Mouse (Mus musculus) large intestine, adult 2 months (tissue): Measurements from ENCODE around the gene Abhd12. TPM values are rescaled to one million over a fixed set of nuclear protein-coding genes. Genes with fewer than 3 reads are reported as not detected.
"Not testable (repeated sequence)": the region's sequence is repeated elsewhere in the genome, so short reads cannot be mapped to it uniquely, and the experiment has no call there.

ENCODE experiments used
- DNase-seq: peaks from one replicate; pipeline ENCODE4 v3.0.0-alpha.2; 2012; ENCODE audit warnings: low read depth, low spot score
- WGBS: fragments of 180-500 bp; shearing (Covaris S2); methylation state at CpG from one replicate; pipeline ENCODE4 v1.1.7; 2018; 5-methylcytosine and 5-hydroxymethylcytosine counted together
- polyA plus RNA-seq: library from polyadenylated mRNA; depleted of rRNA; stranded (reverse); fragments of >200 nt; gene quantifications from 2 replicates; pipeline ENCODE4 v1.2.3, GENCODE M21; 2012

Abhd12 gene
- polyA plus RNA-seq, 1 experiment, result 83.1 TPM

DNA sequence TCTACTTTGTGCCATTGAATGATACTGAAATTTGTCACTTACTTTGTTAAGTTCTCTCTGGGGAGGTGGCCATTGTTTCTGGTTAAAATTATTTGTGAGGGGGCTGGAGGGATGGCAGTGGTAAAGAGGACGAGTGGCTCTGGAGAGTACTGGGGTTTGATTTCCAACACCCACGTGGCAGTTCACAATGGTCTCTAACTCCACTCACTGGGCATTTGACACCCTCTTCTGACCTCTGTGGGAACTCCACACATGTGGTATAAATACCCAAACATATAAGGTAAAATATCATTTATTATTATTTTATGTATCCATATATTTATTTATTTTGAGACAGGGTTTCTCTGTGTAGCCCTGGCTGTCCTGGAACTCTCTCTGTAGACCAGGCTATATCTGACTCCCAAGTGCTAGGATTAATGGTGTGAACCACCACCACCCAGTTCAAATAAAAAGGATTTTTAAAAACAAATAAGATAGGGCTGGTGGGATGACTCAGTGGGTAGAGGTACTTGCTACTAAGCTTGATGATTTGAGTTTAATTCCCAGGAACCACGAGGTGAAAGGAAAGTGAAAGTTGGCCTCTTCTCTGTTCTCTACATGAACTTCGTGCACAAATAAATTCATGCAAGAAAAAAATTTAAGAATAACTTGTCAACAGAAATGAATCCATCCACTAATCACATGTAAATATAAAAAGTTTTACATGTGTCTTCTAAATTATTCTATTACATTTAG, 10.4 kb upstream of the Abhd12 start:
- 55% methylated on average over 4 of the region's 4 CpGs for WGBS
- DNase-seq, result no peak

DNA sequence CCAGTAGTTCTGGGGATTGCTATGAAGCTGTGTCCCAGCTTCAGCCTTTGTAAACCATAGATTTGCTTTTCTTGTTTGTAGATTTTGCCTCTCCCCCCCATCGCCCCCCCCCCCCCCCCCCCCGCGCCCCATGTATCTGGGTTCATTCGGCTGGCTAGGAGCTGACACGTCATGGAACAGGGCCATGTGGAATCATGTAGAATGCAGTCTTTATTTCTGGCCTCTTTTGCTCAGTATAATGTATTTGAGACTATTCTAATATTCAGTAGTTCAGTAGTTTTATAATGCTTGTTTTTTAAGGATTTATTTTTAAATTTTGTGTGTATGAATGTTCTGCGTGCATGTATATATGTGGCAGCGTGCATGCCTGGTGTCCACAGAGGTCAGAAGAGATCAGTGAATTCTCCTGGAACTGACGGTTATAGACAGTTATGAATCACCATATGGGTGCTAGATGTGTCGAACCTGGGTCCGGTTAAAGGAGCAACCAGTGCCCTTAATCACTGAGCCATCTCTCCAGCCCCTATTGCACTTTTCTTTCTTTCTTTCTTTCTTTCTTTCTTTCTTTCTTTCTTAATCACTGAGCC, 5.8 kb upstream of the Abhd12 start:
- 29% methylated on average over 10 of the region's 10 CpGs for WGBS
- DNase-seq, result no peak

DNA sequence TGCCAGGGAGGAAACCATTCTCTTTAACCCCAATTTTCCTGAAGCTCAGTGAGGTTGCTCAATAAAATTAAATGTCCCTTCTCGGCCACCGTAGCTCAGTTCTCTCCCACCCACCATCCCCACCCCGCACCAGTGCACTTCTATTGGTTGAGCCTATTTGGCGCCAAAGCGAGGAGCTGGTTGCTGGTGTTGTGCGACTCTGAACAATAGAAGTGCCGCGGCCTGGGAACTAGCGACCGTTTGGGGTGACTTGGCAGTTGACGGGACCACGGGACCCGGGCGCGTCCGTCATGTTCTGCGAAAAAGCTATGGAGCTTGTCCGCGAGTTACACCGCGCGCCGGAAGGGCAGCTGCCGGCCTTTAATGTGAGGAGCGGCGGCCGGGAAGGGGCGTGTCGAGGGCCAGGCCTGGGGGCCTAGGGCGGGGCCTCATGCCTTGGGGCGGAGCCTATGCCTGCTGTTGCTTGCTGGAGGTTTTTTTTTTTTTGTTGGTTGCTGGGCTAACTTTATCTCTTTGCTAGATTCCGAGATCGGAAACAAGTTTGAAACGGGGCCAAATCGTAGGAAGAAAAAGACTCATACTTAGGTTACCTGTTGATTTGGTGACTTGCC, 5.0 kb upstream of the Abhd12 start:
- DNase-seq, result peak; percentile 78
- under 1% methylated on average over 35 of the region's 35 CpGs for WGBS

DNA sequence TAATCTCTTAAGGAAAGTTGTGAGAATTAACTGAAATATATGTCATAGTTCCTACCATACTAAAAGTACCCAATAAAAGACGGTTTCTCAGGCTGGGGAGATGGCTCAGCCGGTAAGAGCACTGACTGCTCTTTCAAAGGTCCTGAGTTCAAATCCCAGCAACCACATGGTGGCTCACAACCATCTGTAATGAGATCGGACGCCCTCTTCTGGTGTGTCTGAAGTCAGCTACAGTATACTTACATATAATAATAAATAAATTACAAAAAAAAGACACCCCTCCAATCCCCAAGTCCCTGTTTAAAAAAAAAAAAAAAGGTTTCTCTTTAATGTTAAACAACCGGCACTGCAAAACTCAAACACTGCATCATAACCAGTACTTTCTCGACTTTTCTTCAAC, 4.3 kb upstream of the Abhd12 start:
- 41% methylated on average over 6 of the region's 6 CpGs for WGBS
- not testable (repeated sequence) for DNase-seq

DNA sequence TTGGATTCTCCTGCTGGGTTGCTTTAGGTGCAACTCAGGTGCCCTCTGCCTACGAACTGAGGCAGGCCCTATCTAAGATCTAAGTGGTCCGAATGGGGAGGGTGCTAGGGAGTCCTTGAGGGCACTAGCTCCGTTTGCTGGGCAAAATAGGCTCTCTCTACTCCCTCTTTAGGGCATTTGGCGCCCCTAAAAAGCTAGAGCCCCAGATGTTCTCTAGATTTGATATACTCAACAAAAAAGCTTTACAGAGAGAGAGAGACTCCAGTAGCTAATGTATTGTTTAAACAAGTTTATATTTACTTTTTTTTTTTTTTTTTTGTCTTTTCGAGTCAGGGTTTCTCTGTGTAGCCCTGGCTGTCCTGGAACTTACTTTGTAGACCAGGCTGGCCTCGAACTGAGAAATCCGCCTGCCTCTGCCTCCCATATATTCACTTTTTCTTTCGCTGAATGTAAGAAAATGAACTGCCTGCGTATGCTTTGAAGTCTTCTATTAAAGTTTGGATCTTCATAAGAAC, 452 bp upstream of the Abhd12 start, which contains the start of gene Gins1:
TSS of gene Gins1 (plus strand) at position 465 of the 515 bp plus-strand sequence.
- no peak for DNase-seq
- WGBS, result 29% methylated on average over 9 of the region's 9 CpGs

DNA sequence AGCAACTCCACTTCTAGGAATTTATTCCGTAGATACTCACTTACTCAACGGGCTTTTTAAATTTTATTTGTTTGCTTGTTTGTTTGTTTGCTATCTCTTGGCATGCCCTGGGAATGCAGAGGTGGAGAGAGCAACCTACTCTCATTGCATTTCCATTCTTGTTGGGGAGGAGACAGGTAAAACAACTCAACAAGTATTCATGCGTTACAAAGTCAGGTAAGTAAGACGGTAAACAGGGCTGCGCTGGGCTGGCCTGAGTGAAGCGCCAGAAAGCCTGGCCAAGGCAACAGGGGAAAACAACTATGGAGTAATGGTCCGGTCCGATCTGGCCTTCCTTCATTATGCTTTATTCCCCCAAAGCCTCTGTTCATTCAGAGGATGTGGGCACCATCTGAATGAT, 2.2 kb downstream of the Abhd12 start:
- no peak for DNase-seq
- WGBS, result 89% methylated on average over 8 of the region's 8 CpGs

DNA sequence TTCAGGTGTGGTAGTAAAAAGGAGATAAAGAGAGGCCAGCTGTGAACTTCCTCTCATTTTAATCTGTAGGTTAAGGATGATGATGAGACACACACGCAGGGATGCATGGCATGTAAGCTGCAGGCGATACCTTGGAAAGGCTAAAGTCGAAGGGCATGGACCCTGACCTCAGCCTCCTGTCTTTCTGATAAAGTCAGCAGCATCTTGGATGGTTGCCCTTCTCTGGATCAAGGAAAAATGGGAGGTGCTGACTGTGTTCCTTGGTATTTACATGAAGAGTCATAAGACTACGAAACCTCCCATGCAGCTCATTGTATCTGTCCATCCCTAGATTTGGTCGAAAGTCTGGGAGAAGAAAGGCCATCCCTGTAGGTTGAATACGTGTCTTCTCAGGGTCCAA, 4.2 kb downstream of the Abhd12 start:
- no peak for DNase-seq
- WGBS, result 51% methylated on average over 6 of the region's 6 CpGs

DNA sequence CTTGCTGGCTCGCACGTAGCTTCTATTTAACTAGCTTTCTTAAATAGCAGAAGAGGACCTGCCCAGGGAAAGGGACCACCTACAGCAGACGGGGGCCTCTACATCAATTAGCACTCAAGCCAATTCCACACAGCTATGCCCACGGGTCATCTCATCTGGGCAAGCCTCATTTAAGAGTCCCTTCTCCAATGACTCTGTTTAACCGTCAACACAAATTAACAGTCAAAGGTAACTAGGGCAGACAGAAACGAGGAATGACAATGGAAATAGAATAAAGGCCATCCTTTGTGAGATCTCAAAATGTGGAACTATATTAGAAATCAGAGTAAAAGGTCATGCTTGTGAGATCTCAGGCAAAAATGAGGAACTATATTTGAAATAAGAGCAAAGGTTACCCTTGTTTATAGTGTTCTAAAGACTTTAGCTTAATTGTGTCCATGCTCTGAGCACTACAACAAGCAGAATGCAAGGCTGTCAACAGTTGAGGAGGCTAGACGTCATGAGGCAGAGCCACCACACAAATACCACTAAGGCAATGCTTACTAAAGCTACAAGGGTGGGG, 8.8 kb downstream of the Abhd12 start:
- 84% methylated on average over 7 of the region's 7 CpGs for WGBS
- no peak for DNase-seq

DNA sequence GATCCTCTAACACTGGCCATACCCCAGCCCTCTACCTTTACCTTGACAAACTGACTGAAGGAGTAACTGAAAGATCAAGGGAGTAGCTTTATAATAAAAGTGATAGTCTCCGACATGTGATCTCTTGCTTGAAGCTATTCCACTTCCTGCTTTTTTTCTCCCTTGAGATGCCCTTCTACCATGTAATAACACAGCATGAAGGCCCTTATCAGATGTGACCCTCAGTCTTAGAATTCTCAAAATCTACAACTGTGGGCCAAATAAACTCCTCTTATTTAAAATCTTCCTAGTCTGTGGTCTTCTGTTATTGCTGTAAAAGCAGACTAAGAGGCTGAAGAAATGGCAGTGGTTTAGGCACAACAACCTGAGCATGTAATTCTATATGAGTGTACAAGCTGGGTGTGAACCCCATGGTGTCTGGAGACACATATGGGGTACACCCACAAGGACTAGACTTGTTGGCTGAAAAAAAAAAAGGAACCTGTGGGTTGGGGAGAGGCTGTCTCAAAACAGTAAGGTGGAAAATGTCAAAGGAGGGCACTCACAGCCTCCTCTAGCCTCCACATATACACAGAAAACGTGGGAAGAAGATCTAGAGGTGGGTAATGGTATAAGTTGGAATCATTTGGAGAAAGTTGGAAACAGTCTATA, 9.8 kb downstream of the Abhd12 start:
- no peak for DNase-seq
- 95% methylated on average over 2 of the region's 2 CpGs for WGBS

DNA sequence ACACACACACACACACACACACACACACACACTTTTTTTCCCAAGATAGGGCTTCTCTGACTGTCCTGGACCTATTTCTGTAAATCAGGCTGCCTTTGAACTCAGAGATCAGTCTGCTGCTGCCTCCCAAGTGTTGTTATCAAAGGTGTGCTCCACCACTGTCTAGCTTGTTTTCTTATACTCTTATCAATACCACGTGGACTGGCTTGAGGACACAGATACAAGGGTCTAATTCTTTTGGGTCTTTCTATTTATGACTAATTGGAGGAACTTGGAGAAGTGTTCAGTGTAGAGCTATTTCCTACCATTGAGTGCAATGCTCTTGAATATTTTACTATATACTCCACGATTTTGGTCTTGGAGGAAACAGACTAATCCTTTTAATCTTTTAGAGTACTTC, 17.2 kb downstream of the Abhd12 start:
- DNase-seq, result no peak
- 70% methylated on average over 2 of the region's 2 CpGs for WGBS

DNA sequence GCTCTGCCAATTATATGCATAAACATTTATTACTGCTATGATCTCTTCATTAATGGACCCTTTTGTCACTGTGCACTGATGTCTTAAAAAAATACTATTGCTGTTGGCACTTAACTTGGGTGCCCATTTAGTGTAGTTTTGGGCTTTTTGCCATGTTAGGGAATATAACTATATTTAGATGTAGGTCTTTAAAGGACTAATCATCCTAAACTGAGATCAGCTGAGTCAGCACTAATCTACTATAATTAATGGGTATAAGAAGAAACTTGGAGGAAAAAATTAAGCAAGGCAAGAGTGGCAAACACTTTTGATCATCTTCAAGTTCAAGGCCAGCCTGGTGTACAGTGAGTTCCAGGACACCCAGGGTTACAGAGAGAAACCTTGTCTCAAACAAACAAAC, 18.2 kb downstream of the Abhd12 start:
- no peak for DNase-seq

DNA sequence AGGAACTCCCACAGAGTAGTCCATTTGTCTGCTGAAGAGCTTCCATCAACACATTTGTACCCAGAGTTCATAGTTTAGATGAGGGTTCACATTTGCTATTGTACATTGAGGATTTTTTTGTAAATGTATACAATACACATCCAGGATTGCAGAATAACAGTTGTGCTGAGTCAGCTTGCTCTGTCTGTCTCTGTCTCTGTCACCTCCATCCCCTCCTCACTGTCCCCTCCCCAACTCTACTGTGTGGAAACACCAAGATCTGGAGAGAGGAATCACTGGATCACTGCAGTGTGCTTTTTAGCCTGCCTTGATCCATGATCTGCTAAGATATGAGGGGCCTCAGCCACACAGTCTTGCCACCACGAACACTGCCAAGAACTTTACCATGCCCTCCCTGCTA, 18.7 kb downstream of the Abhd12 start:
- WGBS, result 82% methylated on average over 1 of the region's 1 CpGs
- DNase-seq, result no peak

DNA sequence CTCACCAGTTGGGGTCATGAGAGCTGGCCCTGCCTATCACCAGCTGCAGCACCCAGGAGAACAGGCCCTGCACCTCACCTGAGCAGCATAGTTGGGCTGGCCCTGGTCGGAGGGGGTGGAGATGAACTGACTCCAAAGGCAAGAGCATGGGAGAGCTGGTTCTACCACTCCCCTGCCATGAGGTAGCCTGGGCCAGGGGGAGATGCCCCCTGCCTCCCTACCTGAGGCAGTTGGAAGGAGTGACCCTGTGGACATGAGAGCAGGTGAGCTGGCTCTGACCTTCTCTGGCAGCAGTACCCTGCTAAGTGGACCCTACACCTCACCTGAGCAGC, 19.8 kb downstream of the Abhd12 start:
- WGBS, result 94% methylated on average over 1 of the region's 1 CpGs
- no peak for DNase-seq

DNA sequence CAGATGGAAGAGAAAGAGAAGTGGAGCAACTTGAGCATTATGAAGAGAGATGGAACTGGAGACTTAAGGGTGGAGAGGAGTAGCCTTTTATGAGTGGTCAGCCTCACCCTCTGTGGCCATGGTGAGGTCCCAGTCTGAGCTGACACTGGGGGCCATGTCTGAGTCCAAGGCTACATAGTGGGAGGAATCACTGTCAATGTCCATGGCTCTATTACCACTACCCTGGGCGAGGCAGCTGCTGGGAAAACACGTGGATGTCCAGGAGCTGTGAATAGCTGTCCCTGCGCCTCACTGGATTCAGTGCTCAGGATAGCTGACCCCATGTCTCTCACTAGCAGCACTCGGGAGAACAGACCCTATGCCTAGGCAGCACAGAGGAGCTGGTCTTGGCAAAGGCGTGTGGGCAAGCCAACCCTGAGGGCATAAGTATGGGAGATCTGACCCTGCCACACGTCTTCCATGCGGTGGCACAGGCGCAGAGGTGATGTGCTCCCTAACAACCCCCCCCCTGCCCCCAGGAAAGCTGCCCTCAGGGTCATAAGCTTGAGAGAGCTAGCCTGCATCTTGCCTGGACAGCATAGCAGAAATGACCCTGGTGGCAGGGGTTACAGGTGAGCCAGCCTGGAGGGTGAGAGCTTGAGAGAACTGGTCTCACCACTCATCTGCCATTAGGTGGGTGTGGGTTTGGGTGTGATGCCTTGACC, 20.3 kb downstream of the Abhd12 start:
- no peak for DNase-seq
- WGBS, result 87% methylated on average over 8 of the region's 8 CpGs

DNA sequence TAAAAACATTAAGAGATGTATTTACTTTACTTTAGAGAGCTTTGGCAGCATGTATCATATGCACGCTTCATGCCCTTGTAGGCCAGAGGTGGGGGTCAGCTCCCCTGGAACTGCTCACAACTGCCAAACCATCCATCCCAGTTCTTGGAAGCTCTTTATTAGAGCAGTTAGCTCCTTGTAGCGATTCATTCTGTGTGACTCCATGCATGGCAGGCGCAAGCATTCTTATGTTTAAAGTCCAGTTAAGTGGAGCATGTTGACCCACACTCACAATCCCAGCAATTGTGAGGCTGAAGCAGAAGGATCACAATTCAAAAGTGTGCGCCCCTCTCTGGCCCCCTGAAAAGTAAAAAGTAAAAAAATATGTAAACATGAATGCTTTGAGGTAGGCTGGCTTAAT, 27.0 kb downstream of the Abhd12 start:
- no peak for DNase-seq
- WGBS, result 89% methylated on average over 4 of the region's 4 CpGs

DNA sequence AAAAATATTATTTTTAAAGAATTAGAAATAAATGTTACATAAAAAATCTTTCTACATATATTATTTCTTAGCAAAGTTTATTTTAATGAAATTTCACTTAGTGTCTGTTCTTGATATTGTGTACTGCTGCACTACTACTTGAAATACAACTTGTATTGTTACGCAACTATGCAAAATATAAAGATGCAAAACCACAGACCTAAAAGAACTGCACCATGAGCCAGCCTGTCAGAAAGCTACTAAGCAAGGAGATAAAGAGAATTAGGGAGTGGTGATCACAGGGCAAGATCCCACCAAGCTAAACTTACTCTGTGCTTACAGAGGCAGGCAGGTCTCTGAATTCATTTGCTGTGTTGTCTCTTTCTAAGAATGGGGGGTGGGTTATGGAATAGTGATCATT, 29.3 kb downstream of the Abhd12 start:
- no peak for DNase-seq
- WGBS, result 91% methylated on average over 1 of the region's 1 CpGs

DNA sequence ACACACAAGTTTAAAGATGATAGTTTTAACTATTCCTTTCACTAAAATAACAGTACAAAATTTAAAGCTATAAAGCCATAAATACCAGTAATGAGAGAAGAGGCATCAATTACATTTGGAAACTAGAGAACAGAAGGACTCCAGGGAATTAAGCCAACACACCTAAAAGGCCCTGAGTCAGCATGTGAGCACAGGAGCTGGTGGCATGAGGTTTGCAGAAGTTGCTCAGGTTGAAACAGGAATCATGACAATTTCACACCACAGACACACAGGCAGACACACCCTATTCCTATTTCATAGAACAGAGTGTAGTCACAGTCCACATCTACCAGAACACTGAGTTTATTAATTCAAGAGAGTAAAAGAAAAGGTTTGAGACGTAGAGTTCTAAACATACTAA, 30.0 kb downstream of the Abhd12 start:
- no peak for DNase-seq
- WGBS, result 91% methylated on average over 1 of the region's 1 CpGs

DNA sequence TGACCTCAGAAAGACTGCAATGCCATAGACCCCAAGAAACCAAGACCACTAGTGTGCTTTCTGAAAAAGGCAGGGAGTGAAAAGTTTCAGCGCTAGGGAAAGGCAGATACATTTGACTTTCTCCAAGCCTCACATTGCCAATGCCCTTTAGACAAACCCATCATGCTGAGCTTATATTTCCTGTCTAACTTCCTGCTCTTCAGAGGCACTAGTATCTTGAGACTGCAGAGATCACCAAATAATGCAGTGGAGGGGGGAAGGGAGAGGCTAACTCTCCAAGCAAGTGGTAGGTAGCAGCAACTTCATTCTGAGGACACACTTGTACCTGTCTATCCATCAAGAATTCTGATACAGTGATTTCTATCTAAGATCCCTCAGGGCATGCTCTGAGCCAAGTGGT, 35.1 kb downstream of the Abhd12 start:
- WGBS, result 90% methylated on average over 1 of the region's 1 CpGs
- no peak for DNase-seq

DNA sequence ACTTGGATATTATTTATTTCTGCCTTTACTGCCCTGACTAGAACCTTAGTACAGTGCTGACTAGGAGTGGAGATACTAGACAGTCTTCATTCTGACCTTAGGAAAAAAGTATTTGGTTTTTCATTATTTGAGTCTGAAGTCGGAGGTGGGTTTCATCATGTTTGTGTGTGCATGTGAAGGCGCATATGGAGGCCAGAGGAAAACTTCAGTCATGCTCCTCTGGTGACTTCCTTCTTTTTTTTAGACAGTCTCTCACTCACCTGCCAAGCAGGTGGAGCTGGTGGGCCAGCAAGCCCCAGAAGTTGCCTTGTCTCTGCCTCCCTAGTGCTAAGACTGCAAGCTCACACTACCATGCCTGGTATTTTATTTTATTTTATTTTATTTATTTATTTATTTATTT, 37.5 kb downstream of the Abhd12 start:
- 90% methylated on average over 2 of the region's 2 CpGs for WGBS
- DNase-seq, result no peak

DNA sequence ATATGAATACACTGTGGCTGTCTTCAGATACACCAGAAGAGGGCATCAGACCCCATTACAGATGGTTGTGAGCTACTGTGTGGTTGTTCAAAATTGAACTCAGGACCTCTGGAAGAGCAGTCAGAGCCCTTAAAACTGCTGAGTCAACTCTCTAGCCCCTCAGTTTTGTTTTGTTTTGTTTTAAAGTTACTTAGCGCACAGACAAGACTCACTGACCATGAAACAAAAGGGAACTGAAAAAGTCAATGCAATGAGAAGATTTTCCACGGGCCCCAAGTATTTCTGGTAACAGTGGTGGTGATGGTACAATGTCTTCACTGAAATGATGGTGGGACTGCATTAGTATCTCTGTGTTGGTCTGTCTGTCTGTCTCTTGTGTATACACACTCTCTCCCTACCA, 43.4 kb downstream of the Abhd12 start:
- DNase-seq, result no peak
- whole genome bisulfite sequencing, result 82% methylated on average over 2 of the region's 2 CpGs
